Mouse (Mus musculus) cerebellum, adult 2 months (tissue): ENCODE results near the gene Stard7.

Source experiments
- CTCF ChIP-seq: fragments of 200-500 bp; IDR thresholded peaks from 2 replicates; pipeline ENCODE4 v1.5.1; 2011; ENCODE audit warnings: low read depth, mild to moderate bottlenecking, control low read depth, low read length, moderate library complexity, borderline replicate concordance; ENCODE audit not compliant: insufficient read depth
- POLR2A ChIP-seq: fragments of 200-500 bp; IDR thresholded peaks from 2 replicates; pipeline ENCODE4 v1.6.1; 2011; ENCODE audit warnings: low read length, control low read depth, borderline replicate concordance; ENCODE audit not compliant: insufficient read depth

DNA sequence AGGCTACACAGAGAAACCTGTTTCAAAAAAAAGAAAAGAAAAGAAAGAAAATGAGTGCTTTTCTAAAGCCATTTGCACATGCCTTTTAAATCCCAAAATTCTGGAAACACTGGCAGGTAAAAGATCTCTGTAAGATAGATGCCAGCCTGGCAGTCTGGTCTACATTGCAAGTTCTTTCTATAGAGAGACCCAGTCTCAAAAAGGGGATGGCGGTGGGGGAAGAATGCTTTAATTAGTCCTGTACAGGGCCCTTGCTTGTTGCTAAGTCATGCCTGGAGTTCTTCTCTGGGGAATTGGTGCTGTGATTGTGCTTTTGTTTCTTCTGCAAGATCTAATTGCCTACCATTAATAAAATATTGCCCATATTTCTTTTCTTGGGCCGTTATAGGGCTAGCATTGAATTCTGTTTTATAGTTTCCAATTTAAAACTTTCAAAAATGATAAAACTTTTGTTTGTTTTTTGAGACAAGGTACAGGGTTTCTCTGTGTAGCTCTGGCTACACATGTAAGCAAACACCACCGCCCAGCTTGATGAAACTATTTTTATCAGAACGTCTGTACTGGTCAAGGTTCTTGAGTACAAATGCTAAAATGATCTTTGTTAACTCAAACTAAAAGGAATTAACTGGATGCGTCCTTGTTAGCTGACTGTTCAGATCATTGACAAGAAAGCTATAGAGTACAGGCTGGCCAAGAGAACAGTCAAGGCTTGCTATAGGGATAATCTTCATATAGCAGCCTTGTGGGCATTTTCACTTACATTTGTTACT lies 5.7 kb downstream of the Stard7 start:
- TF ChIP-seq CTCF (no peak), POLR2A (no peak)
